Mouse (Mus musculus): ENCODE measurements around the gene Prss40. TPM values are rescaled to one million over a fixed set of nuclear protein-coding genes. Genes with fewer than 3 reads are reported as not detected.

Prss40 gene
- total RNA-seq, 2 experiments from 2014 or later = not detected

Other genes with a start within 250 kb of the Prss40 start
- gene Ccdc115, start 121.3 kb downstream of the Prss40 start, total RNA-seq (2014; fragmentation: Nextera tagmentation) = 35.9 and 38.8 TPM in 2 replicates
- 42.1 and 45.4 TPM in 2 replicates for gene Ccdc115, start 121.3 kb downstream of the Prss40 start, total RNA-seq (2017)
- 55.7 and 74.9 TPM in 2 replicates for gene Imp4, start 121.1 kb downstream of the Prss40 start, total RNA-seq (2014; fragmentation: Nextera tagmentation)
- gene Imp4, start 121.1 kb downstream of the Prss40 start, total RNA-seq (2017) = 27.2 and 31.5 TPM in 2 replicates
- 12.5 and 40.1 TPM in 2 replicates for gene Ptpn18, start 101.2 kb downstream of the Prss40 start, total RNA-seq (2014; fragmentation: Nextera tagmentation)
- 27.3 and 67.9 TPM in 2 replicates for gene Ptpn18, start 101.2 kb downstream of the Prss40 start, total RNA-seq (2017)
- gene Prss39, start 62.5 kb downstream of the Prss40 start, total RNA-seq (2014; fragmentation: Nextera tagmentation) = not detected in 2 replicates
- gene Prss39, start 62.5 kb downstream of the Prss40 start, total RNA-seq (2017) = 1.2 TPM in 1 of 2 replicates, not detected in the other
- gene Cfc1, start 25.3 kb downstream of the Prss40 start, total RNA-seq (2014; fragmentation: Nextera tagmentation) = not detected in 2 replicates
- gene Cfc1, start 25.3 kb downstream of the Prss40 start, total RNA-seq (2017) = not detected in 2 replicates
- gene Amer3, start 18.7 kb upstream of the Prss40 start, total RNA-seq (2014; fragmentation: Nextera tagmentation) = not detected in 2 replicates
- not detected in 2 replicates for gene Amer3, start 18.7 kb upstream of the Prss40 start, total RNA-seq (2017)

Data from megakaryocyte-erythroid progenitor cell, adult 5-6 weeks (primary cell).